Mouse (Mus musculus) small intestine, adult 2 months (tissue): Measurements from ENCODE around the gene Mcoln2.

Source experiments
- CTCF ChIP-seq: fragments of 200-500 bp; IDR thresholded peaks from 2 replicates; pipeline ENCODE4 v1.5.1; 2012; ENCODE audit warnings: low read depth, mild to moderate bottlenecking, control low read depth, inconsistent platforms, low read length, moderate library complexity, mixed read lengths; ENCODE audit not compliant: insufficient replicate concordance, insufficient read length; ENCODE audit errors: extremely low read depth
- POLR2A ChIP-seq: fragments of 200-500 bp; IDR thresholded peaks from 2 replicates; pipeline ENCODE4 v1.6.1; 2012; ENCODE audit warnings: low read depth, mild to moderate bottlenecking, control low read depth, inconsistent platforms, low read length, moderate library complexity

GRCm38 (mm10) chr3:146174215-146174614, 24.6 kb downstream of the Mcoln2 start:
- TF ChIP-seq CTCF (no peak), POLR2A (no peak)
